Mouse (Mus musculus) right cerebral cortex, postnatal 25 days (tissue): ENCODE measurements around the gene Rpl10.
A peak's percentile ranks its signal among the peaks of the same experiment; 100 is the strongest.

ENCODE experiments used
- DNase-seq: peaks from one replicate; pipeline ENCODE4 v3.0.0; 2022

The Rpl10 gene

GRCm38 (mm10) chrX:74270062-74270901, at the start of gene Rpl10:
Gene Rpl10, plus strand, starts transcription at chrX:74270812.
- DNase-seq = peak; percentile 84

GRCm38 (mm10) chrX:74230038-74230437, 40.6 kb upstream of the Rpl10 start:
- no peak for DNase-seq

GRCm38 (mm10) chrX:74233196-74233595, 37.4 kb upstream of the Rpl10 start:
- no peak for DNase-seq

GRCm38 (mm10) chrX:74240332-74240731, 30.3 kb upstream of the Rpl10 start:
- no peak for DNase-seq

- no peak for DNase-seq
These were observed 27.2 kb upstream of the Rpl10 start for GRCm38 (mm10) chrX:74243396-74243795.

- no peak for DNase-seq
These were observed 26.8 kb upstream of the Rpl10 start for GRCm38 (mm10) chrX:74243807-74244206.

GRCm38 (mm10) chrX:74244614-74245083, 26.0 kb upstream of the Rpl10 start:
- DNase-seq = no peak

GRCm38 (mm10) chrX:74245107-74245506, 25.5 kb upstream of the Rpl10 start:
- no peak for DNase-seq

- peak; percentile 55 for DNase-seq
These were observed 24.9 kb upstream of the Rpl10 start for GRCm38 (mm10) chrX:74245687-74246086.

- peak; percentile 81 for DNase-seq
These were observed 24.4 kb upstream of the Rpl10 start for GRCm38 (mm10) chrX:74246213-74246681.

- no peak for DNase-seq
These were observed 23.9 kb upstream of the Rpl10 start for GRCm38 (mm10) chrX:74246693-74247092.

- DNase-seq = no peak
These were observed 22.0 kb upstream of the Rpl10 start for GRCm38 (mm10) chrX:74248651-74249050.

GRCm38 (mm10) chrX:74249615-74250014, 21.0 kb upstream of the Rpl10 start, which contains the start of gene Flna:
Gene Flna, minus strand, starts transcription at chrX:74249820.
- peak; percentile 58 for DNase-seq

GRCm38 (mm10) chrX:74254153-74254887, 16.3 kb upstream of the Rpl10 start, which contains the start of gene Emd:
Gene Emd, plus strand, starts transcription at chrX:74254687.
- DNase-seq = peak; percentile 87

GRCm38 (mm10) chrX:74254888-74255565, 15.6 kb upstream of the Rpl10 start:
- no peak for DNase-seq

- DNase-seq = no peak
These were observed 12.9 kb upstream of the Rpl10 start for GRCm38 (mm10) chrX:74257746-74258145.

- no peak for DNase-seq
These were observed 913 bp upstream of the Rpl10 start for GRCm38 (mm10) chrX:74269736-74270061.

- DNase-seq = no peak
These were observed 415 bp downstream of the Rpl10 start for GRCm38 (mm10) chrX:74270902-74271551.

GRCm38 (mm10) chrX:74273422-74274322, 3.1 kb downstream of the Rpl10 start:
- DNase-seq = no peak

- no peak for DNase-seq
These were observed 7.3 kb downstream of the Rpl10 start for GRCm38 (mm10) chrX:74277916-74278315.

- DNase-seq = no peak
These were observed 10.6 kb downstream of the Rpl10 start for GRCm38 (mm10) chrX:74281041-74281731.
